Mouse (Mus musculus): Measurements from ENCODE around the gene Txndc5. TPM values are rescaled to one million over a fixed set of nuclear protein-coding genes. Genes with fewer than 3 reads are reported as not detected.

Gene Txndc5
- total RNA-seq, 2 experiments from 2014 or later, result 22.1 to 35.0 TPM

DNA sequence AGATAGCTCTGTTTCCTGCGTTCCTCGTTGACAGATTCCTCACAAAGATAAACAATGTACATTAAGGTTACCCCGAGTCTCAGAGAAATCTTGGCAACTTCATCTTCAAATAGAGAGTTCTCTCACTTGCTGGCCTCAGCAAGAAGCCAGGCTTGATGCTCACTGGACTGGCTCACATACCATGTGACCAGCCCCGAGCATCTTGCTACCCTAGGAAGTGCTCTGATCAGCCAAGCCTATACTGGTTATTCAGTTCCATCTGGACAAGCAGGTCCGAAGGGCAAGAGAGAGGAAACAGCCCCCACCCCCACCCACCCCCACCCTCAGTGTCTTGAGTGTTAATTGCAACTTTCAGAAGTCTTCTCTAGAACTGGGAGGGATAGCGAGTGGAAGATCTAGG, 41.9 kb downstream of the Txndc5 start:
- no peak overlapping the region for H3K27ac ChIP-seq
- no peak for DNase-seq
- no peak for TF ChIP-seq CTCF (IDR thresholded peaks at IDR 0.05)
- no peak overlapping the region for H3K4me3 ChIP-seq
- intact Hi-C loops (cut with DNase I), result no loop called here

DNA sequence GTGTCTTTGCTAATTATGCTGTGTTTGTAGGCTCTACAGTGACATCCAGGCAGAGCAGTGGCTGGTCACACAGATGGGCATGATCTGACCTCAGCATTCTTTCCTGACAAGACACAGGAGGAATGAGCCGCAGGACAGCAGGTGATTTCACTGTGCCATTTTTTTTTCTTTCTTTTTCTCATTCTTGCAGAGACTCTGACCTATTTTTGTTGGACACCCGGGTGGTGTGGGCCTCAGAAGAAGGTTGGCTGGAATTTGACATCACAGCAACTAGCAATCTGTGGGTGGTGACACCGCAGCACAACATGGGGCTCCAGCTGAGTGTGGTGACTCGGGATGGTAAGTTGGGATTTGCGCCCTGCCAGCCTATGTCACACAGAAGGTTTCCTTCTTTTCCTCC, 43.9 kb downstream of the Txndc5 start:
- Histone ChIP-seq H3K4me3 (no peak overlapping the region), H3K27ac (no peak overlapping the region)
- no peak for DNase-seq
- no peak for TF ChIP-seq CTCF (IDR thresholded peaks at IDR 0.05)
- intact Hi-C loops (cut with DNase I), result no loop called here

GRCm38 (mm10) chr13:38481021-38481420, 47.6 kb downstream of the Txndc5 start:
- H3K27ac ChIP-seq, result peak overlapping the region; percentile 48; the same call in 1 of the 2 replicates
- TF ChIP-seq CTCF (IDR thresholded peaks at IDR 0.05), result no peak
- H3K4me3 ChIP-seq, result no peak overlapping the region
- intact Hi-C loops (cut with DNase I), result no loop called here
- no peak for DNase-seq

GRCm38 (mm10) chr13:38476936-38477335, 51.7 kb downstream of the Txndc5 start:
- DNase-seq, result no peak
- TF ChIP-seq CTCF (IDR thresholded peaks at IDR 0.05), result no peak
- Histone ChIP-seq H3K27ac (no peak overlapping the region), H3K4me3 (no peak overlapping the region)
- intact Hi-C loops (cut with DNase I), result no loop called here

GRCm38 (mm10) chr13:38473497-38473896, 55.1 kb downstream of the Txndc5 start:
- H3K4me3 ChIP-seq, result no peak overlapping the region
- intact Hi-C loops (cut with DNase I), result no loop called here
- H3K27ac ChIP-seq, result no peak overlapping the region
- DNase-seq, result no peak
- no peak for TF ChIP-seq CTCF (IDR thresholded peaks at IDR 0.05)

DNA sequence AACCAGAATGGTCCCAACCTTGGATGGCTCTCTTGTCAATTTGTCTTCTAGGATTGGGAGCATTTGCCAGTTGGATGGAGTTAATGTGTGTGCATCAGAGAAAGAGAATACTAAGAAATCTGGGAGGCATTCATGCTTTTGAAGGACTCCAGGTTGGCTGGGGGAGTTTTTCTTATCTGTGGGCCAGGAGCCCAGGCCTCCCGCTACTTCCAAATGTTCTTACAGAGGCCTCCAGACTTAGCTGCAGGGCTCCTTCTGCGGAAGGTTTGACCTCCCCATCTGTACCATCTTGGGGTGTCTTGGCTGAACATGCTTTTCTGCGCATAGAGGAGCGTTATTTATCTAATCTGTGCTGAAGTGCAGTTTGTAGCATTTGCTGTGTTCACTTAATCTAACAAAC, 56.0 kb downstream of the Txndc5 start:
- H3K27ac ChIP-seq, result no peak overlapping the region
- intact Hi-C loops (cut with DNase I), result no loop called here
- no peak for DNase-seq
- no peak overlapping the region for H3K4me3 ChIP-seq
- TF ChIP-seq CTCF (IDR thresholded peaks at IDR 0.05), result no peak

GRCm38 (mm10) chr13:38470882-38471281, 57.7 kb downstream of the Txndc5 start:
- intact Hi-C loops (cut with DNase I), result no loop called here
- H3K4me3 ChIP-seq, result no peak overlapping the region
- DNase-seq, result no peak
- no peak overlapping the region for H3K27ac ChIP-seq
- TF ChIP-seq CTCF (IDR thresholded peaks at IDR 0.05), result no peak

GRCm38 (mm10) chr13:38463410-38463809, 65.2 kb downstream of the Txndc5 start:
- peak; percentile 41 for TF ChIP-seq CTCF (IDR thresholded peaks at IDR 0.05)
- Histone ChIP-seq H3K4me3 (no peak overlapping the region), H3K27ac (no peak overlapping the region)
- DNase-seq, result no peak
- intact Hi-C loops (cut with DNase I), result no loop called here

- Histone ChIP-seq H3K4me3 (no peak overlapping the region), H3K27ac (no peak overlapping the region)
- DNase-seq, result no peak
- intact Hi-C loops (cut with DNase I), result no loop called here
- no peak for TF ChIP-seq CTCF (IDR thresholded peaks at IDR 0.05)
Measured at GRCm38 (mm10) chr13:38451446-38451845, 77.2 kb downstream of the Txndc5 start.

Other genes with a start within 250 kb of the Txndc5 start
- 10 to 100 TPM; 11.2 to 11.3 TPM for gene Bmp6, start 183.7 kb downstream of the Txndc5 start, total RNA-seq (2021)
- 1 to 10 TPM; 4.9 to 5.4 TPM for gene Bloc1s5, start 106.3 kb upstream of the Txndc5 start, total RNA-seq (2021)
- 10 to 100 TPM; 14.1 to 15.8 TPM for gene Eef1e1, start 130.2 kb upstream of the Txndc5 start, total RNA-seq (2021)